Mouse (Mus musculus) embryo, embryonic 11.5 days (tissue): Measurements from ENCODE around the gene Tmem233.
A peak's percentile ranks its signal among the peaks of the same experiment; 100 is the strongest.

Experiments used
- DNase-seq: peaks from one replicate; pipeline ENCODE4 v3.0.0-alpha.2; 2012; ENCODE audit warnings: low read depth, low spot score

Tmem233 gene

GRCm38 (mm10) chr5:116083081-116083480, at the start of gene Tmem233:
Gene Tmem233 (minus strand): TSS chr5:116083244.
- no peak for DNase-seq

- DNase-seq = peak; percentile 69
These were observed 40.3 kb upstream of the Tmem233 start for GRCm38 (mm10) chr5:116123344-116123743.

- DNase-seq = peak; percentile 13
These were observed 33.5 kb upstream of the Tmem233 start for GRCm38 (mm10) chr5:116116567-116116966.

- DNase-seq = no peak
These were observed 33.1 kb upstream of the Tmem233 start for GRCm38 (mm10) chr5:116116110-116116509.

GRCm38 (mm10) chr5:116115071-116115834, 32.2 kb upstream of the Tmem233 start:
- DNase-seq = no peak

GRCm38 (mm10) chr5:116108651-116109050, 25.6 kb upstream of the Tmem233 start:
- no peak for DNase-seq

GRCm38 (mm10) chr5:116084231-116084630, 1.2 kb upstream of the Tmem233 start:
- no peak for DNase-seq

- DNase-seq = no peak
These were observed 673 bp downstream of the Tmem233 start for GRCm38 (mm10) chr5:116082241-116082900.

GRCm38 (mm10) chr5:116081616-116082015, 1.4 kb downstream of the Tmem233 start:
- DNase-seq = no peak

- no peak for DNase-seq
These were observed 2.3 kb downstream of the Tmem233 start for GRCm38 (mm10) chr5:116080736-116081135.

GRCm38 (mm10) chr5:116069618-116070017, 13.4 kb downstream of the Tmem233 start:
- no peak for DNase-seq

- no peak for DNase-seq
These were observed 30.2 kb downstream of the Tmem233 start for GRCm38 (mm10) chr5:116052826-116053225.

- DNase-seq = no peak
These were observed 30.9 kb downstream of the Tmem233 start for GRCm38 (mm10) chr5:116052171-116052570.

GRCm38 (mm10) chr5:116049821-116050220, 33.2 kb downstream of the Tmem233 start:
- DNase-seq = no peak

- DNase-seq = no peak
These were observed 34.7 kb downstream of the Tmem233 start for GRCm38 (mm10) chr5:116048321-116048720.

- no peak for DNase-seq
These were observed 36.8 kb downstream of the Tmem233 start for GRCm38 (mm10) chr5:116046246-116046645.

- DNase-seq = no peak
These were observed 37.5 kb downstream of the Tmem233 start for GRCm38 (mm10) chr5:116045581-116045980.

GRCm38 (mm10) chr5:116042241-116042640, 40.8 kb downstream of the Tmem233 start:
- no peak for DNase-seq

- no peak for DNase-seq
These were observed 43.3 kb downstream of the Tmem233 start for GRCm38 (mm10) chr5:116039706-116040105.

- DNase-seq = no peak
These were observed 45.3 kb downstream of the Tmem233 start for GRCm38 (mm10) chr5:116037731-116038130.

- DNase-seq = no peak
These were observed 46.6 kb downstream of the Tmem233 start for GRCm38 (mm10) chr5:116036465-116036864.

- DNase-seq = peak; percentile 74
These were observed 51.9 kb downstream of the Tmem233 start for GRCm38 (mm10) chr5:116031190-116031577.

- DNase-seq = no peak
These were observed 52.4 kb downstream of the Tmem233 start for GRCm38 (mm10) chr5:116030566-116031189.
